Comparison of ENCODE assay signal across 16 mouse cellular contexts in genomic region chr5:140752639-140753038, GRCm38 (mm10). TPM values are rescaled to one million over a fixed set of nuclear protein-coding genes. Genes with fewer than 3 reads are reported as not detected.
DNase-seq lines count a peak whose midpoint lies in the region; ATAC-seq and TF ChIP-seq lines count a peak whose summit lies in the region.
"Had no signal": no experiment of that assay in that cellular context is flagged by ENCODE, and none has a peak within 500 bp of the region (broad histone marks: within the 10 kb centered on the region; RNA-seq: fewer than 3 reads in every experiment).

No protein-coding gene starts in this region.

- ATAC-seq in kidney, embryonic 15.5 days (replicated peaks; ENCODE audit: low FRiP score) = no peak
- no peak for ATAC-seq in midbrain, postnatal 0 days (ENCODE audit: low FRiP score)
- ATAC-seq in midbrain, embryonic 15.5 days (replicated peaks) = no peak
- ATAC-seq in granulocyte monocyte progenitor cell, adult 5-6 weeks (replicated peaks; ENCODE audit: poor library complexity, severe bottlenecking) = no peak
- ATAC-seq: activated CD4-positive, CD25-positive, alpha-beta regulatory T cell, adult 4 months; forebrain, embryonic 13.5 days; inflammation-experienced regulatory T-cells, adult 6 months; midbrain, embryonic 13.5 days had no signal

- TF ChIP-seq CTCF in midbrain, postnatal 0 days (IDR thresholded peaks at IDR 0.05) = peak; percentile 65
- peak; percentile 20; the same call in 1 of the 2 replicates for TF ChIP-seq CTCF in olfactory bulb, adult 2 months (IDR thresholded peaks at IDR 0.05; ENCODE audit: insufficient read depth, low read depth, low read length)

- TF ChIP-seq POLR2A in olfactory bulb, adult 2 months (IDR thresholded peaks at IDR 0.05; ENCODE audit: insufficient read depth, low read depth, low read length) = no peak

- DNase-seq in kidney, adult 11 months = no peak
- DNase-seq in midbrain, postnatal 0 days (ENCODE audit: low spot score) = no peak
- peak; percentile 11 for DNase-seq in MEL-GATA-1-ER (ENCODE audit: extremely low read depth, low read depth)
- no peak for DNase-seq in natural killer cell, adult 2 months (ENCODE audit: low spot score in 2 of 2)
- DNase-seq: cerebellum, adult 18-20 months; layer of hippocampus, adult 9-11 months had no signal

- H3K4me2 ChIP-seq in kidney, embryonic 15.5 days = no peak overlapping the region
- H3K4me2 ChIP-seq in midbrain, postnatal 0 days (ENCODE audit: low read depth, low read length, poor library complexity, severe bottlenecking) = no peak overlapping the region
- no peak overlapping the region for H3K4me2 ChIP-seq in midbrain, embryonic 15.5 days
- H3K4me2 ChIP-seq: forebrain, embryonic 13.5 days; limb, embryonic 13.5 days; midbrain, embryonic 13.5 days had no signal

- 97% methylated on average over 3 of the region's 3 CpGs for WGBS in kidney, embryonic 15.5 days
- WGBS in midbrain, postnatal 0 days = 90% methylated on average over 3 of the region's 3 CpGs
- WGBS in midbrain, embryonic 15.5 days = 99% methylated on average over 3 of the region's 3 CpGs
- 90% methylated on average over 3 of the region's 3 CpGs for WGBS in olfactory bulb, adult 2 months

- 0 out of 2 replicates have a peak overlapping the region, but pooled peaks have one; percentile 4 for H3K27ac ChIP-seq in kidney, embryonic 15.5 days
- H3K27ac ChIP-seq in midbrain, postnatal 0 days (ENCODE audit: low read depth, low read length) = no peak overlapping the region
- no peak overlapping the region for H3K27ac ChIP-seq in midbrain, embryonic 15.5 days
- H3K27ac ChIP-seq in olfactory bulb, adult 2 months (ENCODE audit: insufficient read depth, low read depth, low read length) = no peak overlapping the region
- H3K27ac ChIP-seq: forebrain, embryonic 13.5 days; heart, embryonic 10.5 days; limb, embryonic 13.5 days; midbrain, embryonic 13.5 days had no signal

- no peak overlapping the region for H3K4me3 ChIP-seq in kidney, embryonic 15.5 days (replicated peaks)
- H3K4me3 ChIP-seq in midbrain, postnatal 0 days (ENCODE audit: low read depth, low read length) = no peak overlapping the region
- no peak overlapping the region for H3K4me3 ChIP-seq in midbrain, embryonic 15.5 days
- H3K4me3 ChIP-seq in olfactory bulb, adult 2 months (ENCODE audit: insufficient read depth, low read depth, low read length) = no peak overlapping the region
- H3K4me3 ChIP-seq: forebrain, embryonic 13.5 days; heart, embryonic 10.5 days; limb, embryonic 13.5 days; midbrain, embryonic 13.5 days had no signal

- H3K4me1 ChIP-seq in kidney, embryonic 15.5 days = peaks cover 20% of the 10 kb centered on the region
- H3K4me1 ChIP-seq in midbrain, postnatal 0 days (ENCODE audit: insufficient read depth, low read length) = peaks cover 5% of the 10 kb centered on the region; the same call in 1 of the 2 replicates
- H3K4me1 ChIP-seq in midbrain, embryonic 15.5 days = peaks cover 9% of the 10 kb centered on the region
- H3K4me1 ChIP-seq in olfactory bulb, adult 2 months (ENCODE audit: control insufficient read depth, insufficient read depth, low read length) = peaks cover 11% of the 10 kb centered on the region

- H3K27me3 ChIP-seq in kidney, embryonic 15.5 days = no peaks in the 10 kb centered on the region
- H3K27me3 ChIP-seq in midbrain, postnatal 0 days (ENCODE audit: insufficient read depth, low read length) = no peaks in the 10 kb centered on the region
- H3K27me3 ChIP-seq in midbrain, embryonic 15.5 days (replicated peaks) = no peaks in the 10 kb centered on the region
- H3K27me3 ChIP-seq: forebrain, embryonic 13.5 days; limb, embryonic 13.5 days; midbrain, embryonic 13.5 days had no signal

- peaks cover 11% of the 10 kb centered on the region for H3K36me3 ChIP-seq in kidney, embryonic 15.5 days
- H3K36me3 ChIP-seq in midbrain, postnatal 0 days (ENCODE audit: insufficient read depth, low read length) = peaks cover 10% of the 10 kb centered on the region; the same call in 1 of the 2 replicates
- H3K36me3 ChIP-seq in midbrain, embryonic 15.5 days (replicated peaks) = no peaks in the 10 kb centered on the region

- H3K9me3 ChIP-seq in kidney, embryonic 15.5 days (replicated peaks) = no peaks in the 10 kb centered on the region
- no peaks in the 10 kb centered on the region for H3K9me3 ChIP-seq in midbrain, postnatal 0 days (ENCODE audit: low read length)
- H3K9me3 ChIP-seq in midbrain, embryonic 15.5 days = no peaks in the 10 kb centered on the region
- H3K9me3 ChIP-seq: heart, embryonic 10.5 days had no signal

- H3K9ac ChIP-seq in kidney, embryonic 15.5 days = no peak overlapping the region
- H3K9ac ChIP-seq in midbrain, postnatal 0 days (replicated peaks; ENCODE audit: low read length, poor library complexity, severe bottlenecking) = no peak overlapping the region
- H3K9ac ChIP-seq in midbrain, embryonic 15.5 days = no peak overlapping the region
- H3K9ac ChIP-seq: forebrain, embryonic 13.5 days; limb, embryonic 13.5 days; midbrain, embryonic 13.5 days had no signal

RNA-seq across cellular contexts. Expression of gene Amz1, which starts 28.7 kb away (rescaled TPM):
- 2.1 TPM in 2 replicates for polyA plus RNA-seq in kidney, embryonic 15.5 days (2015; fragmentation: Nextera tagmentation; extraction: Ambion mirVana)
- 14.4 and 14.9 TPM in 2 replicates for total RNA-seq in midbrain, postnatal 0 days (2014; rRNA removed)
- polyA plus RNA-seq in midbrain, postnatal 0 days (2015; fragmentation: Nextera tagmentation; extraction: Ambion mirVana) = 15.6 and 15.9 TPM in 2 replicates
- polyA plus RNA-seq in midbrain, embryonic 15.5 days (2015; fragmentation: Nextera tagmentation; extraction: Ambion mirVana) = 5.0 and 5.2 TPM in 2 replicates
- polyA plus RNA-seq in olfactory bulb, adult 2 months (2012; ENCODE audit: insufficient read depth, insufficient read length, low replicate concordance, missing spikeins) = not detected in 2 replicates
- total RNA-seq in granulocyte monocyte progenitor cell, adult 5-6 weeks (2014; fragmentation: Nextera tagmentation) = 2.8 and 3.1 TPM in 2 replicates
- total RNA-seq in granulocyte monocyte progenitor cell, adult 5-6 weeks (2017) = 0.77 and 0.78 TPM in 2 replicates

RNA-seq across cellular contexts. Expression of gene Brat1, which starts 47.8 kb away (rescaled TPM):
- polyA plus RNA-seq in kidney, embryonic 15.5 days (2015; fragmentation: Nextera tagmentation; extraction: Ambion mirVana) = 21.5 and 25.0 TPM in 2 replicates
- total RNA-seq in midbrain, postnatal 0 days (2014; rRNA removed) = 37.1 and 40.3 TPM in 2 replicates
- 16.4 and 17.9 TPM in 2 replicates for polyA plus RNA-seq in midbrain, postnatal 0 days (2015; fragmentation: Nextera tagmentation; extraction: Ambion mirVana)
- polyA plus RNA-seq in midbrain, embryonic 15.5 days (2015; fragmentation: Nextera tagmentation; extraction: Ambion mirVana) = 25.4 and 25.9 TPM in 2 replicates
- not detected in 2 replicates for polyA plus RNA-seq in olfactory bulb, adult 2 months (2012; ENCODE audit: insufficient read depth, insufficient read length, low replicate concordance, missing spikeins)
- total RNA-seq in granulocyte monocyte progenitor cell, adult 5-6 weeks (2014; fragmentation: Nextera tagmentation) = 10.2 and 14.3 TPM in 2 replicates
- 7.3 and 8.2 TPM in 2 replicates for total RNA-seq in granulocyte monocyte progenitor cell, adult 5-6 weeks (2017)

RNA-seq across cellular contexts. Expression of gene Iqce, which starts 50.5 kb away (rescaled TPM):
- polyA plus RNA-seq in kidney, embryonic 15.5 days (2015; fragmentation: Nextera tagmentation; extraction: Ambion mirVana) = 25.7 and 29.3 TPM in 2 replicates
- 36.4 and 38.6 TPM in 2 replicates for total RNA-seq in midbrain, postnatal 0 days (2014; rRNA removed)
- polyA plus RNA-seq in midbrain, postnatal 0 days (2015; fragmentation: Nextera tagmentation; extraction: Ambion mirVana) = 30.4 and 37.2 TPM in 2 replicates
- polyA plus RNA-seq in midbrain, embryonic 15.5 days (2015; fragmentation: Nextera tagmentation; extraction: Ambion mirVana) = 27.4 and 32.2 TPM in 2 replicates
- polyA plus RNA-seq in olfactory bulb, adult 2 months (2012; ENCODE audit: insufficient read depth, insufficient read length, low replicate concordance, missing spikeins) = not detected in 2 replicates
- 13.4 and 26.7 TPM in 2 replicates for total RNA-seq in granulocyte monocyte progenitor cell, adult 5-6 weeks (2014; fragmentation: Nextera tagmentation)
- total RNA-seq in granulocyte monocyte progenitor cell, adult 5-6 weeks (2017) = 5.3 and 10.0 TPM in 2 replicates
